Mouse (Mus musculus) spleen, postnatal 14 days (tissue): ENCODE measurements around the gene Gm44511.
A peak's percentile ranks its signal among the peaks of the same experiment; 100 is the strongest.

Experiments
- DNase-seq, 2 experiments: peaks; one replicate each; pipeline ENCODE4 v3.0.0; 2021 to 2022; ENCODE audit warnings: low spot score in 2 of 2

Gm44511 gene

GRCm38 (mm10) chr6:128826132-128826531, at the start of gene Gm44511, which contains the start of gene Klrb1b:
Gm44511 (minus strand) TSS chr6:128826315.
Klrb1b (minus strand) TSS chr6:128826331.
- DNase-seq = no peak

- no peak for DNase-seq
Measured at GRCm38 (mm10) chr6:128871910-128872610, 45.9 kb upstream of the Gm44511 start.

- no peak for DNase-seq
Measured at GRCm38 (mm10) chr6:128868861-128869260, 42.7 kb upstream of the Gm44511 start.

- no peak for DNase-seq
Measured at GRCm38 (mm10) chr6:128857976-128858375, 31.9 kb upstream of the Gm44511 start.

GRCm38 (mm10) chr6:128856250-128856649, 30.1 kb upstream of the Gm44511 start:
- DNase-seq = no peak

- DNase-seq = no peak
Measured at GRCm38 (mm10) chr6:128855477-128855876, 29.4 kb upstream of the Gm44511 start.

GRCm38 (mm10) chr6:128854895-128855294, 28.8 kb upstream of the Gm44511 start:
- no peak for DNase-seq

- peak; percentile 43 to 66 for DNase-seq
Measured at GRCm38 (mm10) chr6:128854024-128854820, 28.1 kb upstream of the Gm44511 start.

GRCm38 (mm10) chr6:128852766-128853165, 26.7 kb upstream of the Gm44511 start:
- no peak for DNase-seq

GRCm38 (mm10) chr6:128851151-128851550, 25.0 kb upstream of the Gm44511 start:
- DNase-seq = no peak

- DNase-seq = no peak
Measured at GRCm38 (mm10) chr6:128850671-128851070, 24.6 kb upstream of the Gm44511 start.

- DNase-seq = no peak
Measured at GRCm38 (mm10) chr6:128849902-128850301, 23.8 kb upstream of the Gm44511 start.

GRCm38 (mm10) chr6:128847401-128847800, 21.3 kb upstream of the Gm44511 start:
- no peak for DNase-seq

GRCm38 (mm10) chr6:128845998-128846542, 20.0 kb upstream of the Gm44511 start:
- no peak for DNase-seq

GRCm38 (mm10) chr6:128845319-128845979, 19.3 kb upstream of the Gm44511 start:
- DNase-seq = peak; percentile 69 to 87

GRCm38 (mm10) chr6:128844586-128845080, 18.5 kb upstream of the Gm44511 start:
- no peak for DNase-seq

GRCm38 (mm10) chr6:128844131-128844530, 18.0 kb upstream of the Gm44511 start:
- DNase-seq = no peak

GRCm38 (mm10) chr6:128843479-128843992, 17.4 kb upstream of the Gm44511 start:
- peak; percentile 34 to 54 for DNase-seq

- DNase-seq = peak; percentile 69 to 81
Measured at GRCm38 (mm10) chr6:128842945-128843478, 16.9 kb upstream of the Gm44511 start.

GRCm38 (mm10) chr6:128842356-128842944, 16.3 kb upstream of the Gm44511 start:
- DNase-seq = no peak
